Mouse (Mus musculus) layer of hippocampus, postnatal 14 days (tissue): ENCODE measurements at regions not wholly inside any gene's neighbourhood (a gene's known extent, or its start where the extent isn't known, plus 50 kb on each side); places are given as distances from the start of the nearest gene placed in this dataset.

Source experiments
- DNase-seq, 2 experiments: peaks; one replicate each; pipeline ENCODE4 v3.0.0; 2021 to 2022; ENCODE audit warnings: low spot score in 2 of 2, mixed read lengths in 1 of 2

DNA sequence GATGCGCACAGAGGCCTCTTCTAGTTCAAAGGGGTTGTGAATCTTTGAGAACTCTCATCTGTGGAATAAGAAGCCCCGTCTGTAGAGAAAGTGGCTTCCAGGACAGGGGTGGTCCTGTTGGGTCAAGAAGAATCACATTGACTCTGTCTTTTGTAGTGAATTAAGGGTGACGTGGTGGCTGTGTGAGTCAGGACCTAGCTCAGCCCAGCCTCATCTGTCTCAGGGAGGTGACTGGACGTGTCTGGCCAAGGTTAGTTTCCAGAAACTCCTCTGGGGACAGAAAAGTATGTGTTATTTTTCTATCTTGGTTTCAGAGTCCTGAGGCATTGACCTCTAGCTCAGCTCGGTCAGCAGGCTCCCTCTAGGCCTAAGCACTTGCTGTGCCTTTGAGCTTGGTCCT, 73.3 kb upstream of the Lep start:
- DNase-seq = no peak

DNA sequence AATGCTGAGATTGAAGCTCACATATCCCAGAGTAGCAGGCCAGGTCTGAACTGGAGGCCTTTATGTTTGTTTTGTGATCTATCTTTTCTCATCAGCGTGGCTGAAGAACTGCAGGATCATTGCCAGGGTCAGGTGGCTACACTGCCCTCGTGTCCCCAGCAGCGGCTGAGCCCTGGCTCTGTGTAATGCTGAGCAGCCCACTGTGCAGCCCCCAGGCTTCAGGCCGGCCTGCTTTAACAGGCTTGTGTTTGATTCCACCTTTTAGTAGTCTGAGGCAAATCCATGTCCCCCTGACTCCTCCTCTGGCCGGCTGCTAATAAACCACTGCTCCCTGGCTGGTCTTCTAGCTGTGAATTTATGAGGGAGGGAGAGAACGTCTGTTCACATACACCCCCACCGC, 72.6 kb upstream of the Lep start:
- DNase-seq = no peak

DNA sequence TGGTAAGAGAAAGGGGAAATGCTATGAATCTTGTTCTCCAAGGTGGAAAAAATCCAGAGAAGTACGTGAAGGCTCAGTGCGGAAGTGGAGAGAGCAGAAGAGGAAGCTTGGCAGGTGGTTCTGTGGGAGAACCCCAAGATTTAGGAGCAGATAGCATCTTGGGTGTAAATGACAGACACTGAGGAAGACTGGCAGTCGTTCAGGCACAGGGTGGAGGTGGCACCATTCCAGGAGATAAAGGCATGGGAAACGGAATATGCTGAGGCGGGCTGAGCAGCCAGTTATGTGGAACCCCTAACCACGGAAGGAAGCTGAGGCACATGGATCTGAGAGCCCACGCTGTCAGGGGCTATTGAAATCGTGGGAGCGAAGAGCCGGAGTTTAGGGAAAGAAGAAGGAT, 70.6 kb upstream of the Lep start:
- DNase-seq = peak in 1 of 2 experiments; percentile 50

DNA sequence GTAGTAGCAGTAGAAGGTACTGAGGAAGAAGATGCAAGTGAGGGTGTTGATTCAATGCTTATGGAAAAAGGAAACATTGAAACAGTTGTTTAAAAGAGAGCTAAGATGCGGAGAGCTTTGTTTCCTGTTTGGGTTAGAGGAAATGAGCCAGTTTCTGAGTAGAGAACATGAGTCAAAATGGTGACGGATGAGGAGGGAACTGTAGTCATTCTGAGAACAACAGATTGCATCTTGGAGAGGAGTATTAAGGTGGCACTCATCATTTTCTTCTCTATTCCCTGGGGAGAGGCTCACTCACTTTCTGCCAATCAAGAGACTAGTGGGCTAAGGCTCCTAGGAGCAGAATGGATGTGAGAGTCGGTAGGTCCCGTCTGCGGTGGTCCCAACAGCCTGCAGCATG, 69.8 kb upstream of the Lep start:
- no peak for DNase-seq

DNA sequence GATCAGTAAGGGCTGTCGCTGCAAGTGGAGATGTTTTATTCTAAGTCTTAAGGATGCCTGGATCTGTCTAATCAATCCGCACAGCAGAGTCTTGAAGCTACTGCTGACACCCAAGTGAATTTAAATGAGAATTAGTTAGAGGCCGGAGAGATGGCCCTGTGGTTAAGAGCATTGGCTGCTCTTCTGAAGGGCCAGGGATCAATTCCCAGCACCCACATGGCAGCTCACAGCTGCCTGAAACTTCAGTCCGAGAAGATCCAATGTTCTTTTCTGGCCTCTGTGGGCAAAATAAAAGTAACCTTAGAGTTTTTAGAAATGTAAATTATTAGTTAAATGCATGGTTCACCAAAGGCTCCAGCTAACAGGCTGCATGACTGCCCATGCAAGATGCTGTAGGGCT, 65.5 kb upstream of the Lep start:
- no peak for DNase-seq

DNA sequence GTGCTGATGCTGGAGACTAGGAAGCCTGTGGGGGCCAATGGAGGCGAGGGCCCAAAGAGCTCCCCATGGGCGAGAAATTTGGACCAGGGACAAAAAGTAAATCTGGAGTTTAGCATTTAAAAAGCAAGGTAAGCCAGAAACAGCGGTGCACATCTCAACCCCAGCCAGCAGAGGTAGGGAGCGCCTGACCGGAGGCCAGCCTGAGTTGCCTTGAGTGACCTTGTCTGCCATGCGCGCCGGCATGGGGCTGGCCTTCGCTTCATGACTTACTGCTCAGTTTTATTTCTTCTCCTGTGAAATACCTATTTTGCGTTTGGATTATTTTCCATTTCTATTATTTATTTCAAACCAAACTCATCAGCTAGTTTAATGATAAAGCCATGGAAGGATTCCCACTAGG, 64.3 kb upstream of the Lep start:
- DNase-seq = no peak

DNA sequence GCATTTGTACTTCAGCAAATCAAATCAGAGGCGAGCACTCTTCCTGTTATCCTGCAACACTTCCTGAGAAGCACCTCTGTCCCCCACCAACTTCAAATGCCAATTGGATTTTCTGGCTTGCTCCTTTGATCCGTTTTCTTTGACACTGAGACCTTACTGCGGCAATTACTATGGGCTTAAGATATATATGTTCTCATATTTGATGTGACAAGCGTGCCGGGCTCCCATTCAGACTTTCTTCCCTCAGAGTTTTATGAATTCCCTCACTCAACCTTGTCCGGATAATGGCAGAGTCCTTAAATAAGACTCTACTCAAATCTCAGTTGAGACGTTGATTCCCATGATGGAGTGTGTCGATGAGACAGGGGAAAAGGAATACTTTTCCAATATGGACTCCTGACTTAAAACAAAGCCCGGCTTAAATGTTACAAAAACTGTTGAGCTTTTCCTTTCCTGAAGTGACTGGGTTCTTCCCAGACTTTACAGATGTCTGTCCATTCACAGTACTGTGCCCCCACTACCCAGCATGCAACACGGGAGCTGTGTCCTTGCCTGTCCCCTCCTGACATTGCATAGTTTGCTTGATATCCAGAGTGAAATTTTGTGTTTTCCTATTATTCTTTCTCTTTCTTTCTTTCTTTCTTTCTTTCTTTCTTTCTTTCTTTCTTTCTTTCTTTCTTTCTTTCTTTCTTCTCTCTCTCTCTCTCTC, 60.5 kb upstream of the Lep start:
- no peak for DNase-seq

DNA sequence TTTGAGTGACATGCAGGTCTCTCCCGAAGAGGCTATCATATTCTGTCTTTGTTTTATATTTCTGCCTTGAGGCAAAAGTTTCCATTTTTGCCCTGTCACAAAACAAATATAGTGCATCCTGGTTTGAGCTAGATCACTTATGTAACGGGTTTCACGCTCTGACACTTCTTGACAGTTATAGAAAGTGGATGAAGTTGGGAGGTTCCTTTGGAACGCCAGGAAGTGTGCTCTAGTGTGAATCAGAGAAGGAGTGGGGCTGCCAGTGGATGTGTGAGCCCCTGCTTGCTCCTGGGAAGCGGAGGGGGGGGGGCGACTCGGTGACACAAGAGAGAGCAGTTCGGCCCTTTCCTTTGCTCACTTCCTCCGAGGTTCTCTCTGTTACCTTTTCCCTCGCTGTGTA, 57.9 kb upstream of the Lep start:
- DNase-seq = no peak

DNA sequence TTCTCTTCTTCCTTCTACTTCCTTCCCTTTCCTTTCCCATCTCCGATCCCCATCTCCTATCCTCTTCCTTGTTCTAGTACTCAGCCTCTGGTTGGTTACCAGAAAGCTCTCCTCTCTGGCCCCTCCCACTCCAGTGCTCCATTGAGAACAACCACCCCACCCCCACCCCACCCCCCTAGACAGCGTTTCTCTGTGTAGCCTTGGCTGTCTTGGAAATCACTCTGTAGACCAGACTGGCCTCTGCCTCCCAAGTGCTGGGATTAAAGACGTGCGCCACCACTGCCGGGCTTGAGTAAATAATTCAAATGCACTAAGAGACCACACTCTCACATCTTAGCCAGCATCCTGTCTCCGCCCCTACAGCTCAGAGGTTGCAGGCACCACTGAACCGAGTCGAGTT, 57.2 kb upstream of the Lep start:
- no peak for DNase-seq

DNA sequence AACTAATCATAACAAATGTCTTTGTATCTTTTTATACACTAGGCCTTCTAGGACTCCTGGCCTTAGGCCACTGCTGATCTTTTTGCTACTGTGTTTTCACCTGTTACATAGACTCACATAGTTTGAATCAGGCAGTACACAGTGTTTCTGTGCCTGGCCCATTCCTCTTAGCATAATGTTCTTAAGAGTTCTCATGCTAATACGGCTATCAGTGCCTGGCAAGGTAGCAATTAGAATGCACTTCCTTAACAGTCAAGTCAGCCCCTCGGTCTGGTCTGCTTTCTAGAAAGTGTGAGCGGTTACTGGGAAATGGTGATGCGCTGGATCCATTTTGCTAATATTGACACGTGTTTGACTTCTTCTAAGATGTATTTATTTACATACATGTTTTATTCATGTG, 54.2 kb upstream of the Lep start:
- no peak for DNase-seq
